Mouse (Mus musculus) heart, embryonic 16.5 days (tissue): ENCODE data around the gene Irgm2. TPM values are rescaled to one million over a fixed set of nuclear protein-coding genes. Genes with fewer than 3 reads are reported as not detected.
"Not testable (repeated sequence)": the region's sequence is repeated elsewhere in the genome, so short reads cannot be mapped to it uniquely, and the experiment has no call there.

Source experiments
- ATAC-seq: fragments of 200-750 bp; cut with Nextera tagmentation; replicated peaks from 2 replicates; pipeline ENCODE4 v1.8.0; 2017; ENCODE audit warnings: moderate number of reproducible peaks; ENCODE audit not compliant: insufficient read depth, low FRiP score; ENCODE audit errors: extremely low read depth
- H3K27ac ChIP-seq: fragments of 300-500 bp; sonication (generic); 2 replicates; pipeline ENCODE4 v1.5.1; 2014; ENCODE audit warnings: mild to moderate bottlenecking, low read length, control low read depth, moderate library complexity
- H3K27me3 ChIP-seq: fragments of 300-500 bp; sonication (generic); 2 replicates; pipeline ENCODE4 v1.6.1; 2014; ENCODE audit warnings: low read length, mixed read lengths; ENCODE audit not compliant: control insufficient read depth, insufficient read depth
- H3K36me3 ChIP-seq: fragments of 300-500 bp; sonication (generic); 2 replicates; pipeline ENCODE4 v1.6.1; 2014; ENCODE audit not compliant: control insufficient read depth, insufficient read depth
- H3K4me1 ChIP-seq: fragments of 300-500 bp; sonication (generic); 2 replicates; pipeline ENCODE4 v1.6.1; 2014; ENCODE audit warnings: low read length, mixed read lengths; ENCODE audit not compliant: control insufficient read depth, insufficient read depth
- H3K4me2 ChIP-seq: fragments of 300-500 bp; sonication (generic); 2 replicates; pipeline ENCODE4 v1.6.1; 2014; ENCODE audit warnings: low read depth, mild to moderate bottlenecking, control low read depth, low read length
- H3K4me3 ChIP-seq: fragments of 300-500 bp; sonication (generic); 2 replicates; pipeline ENCODE4 v1.5.1; 2014; ENCODE audit warnings: mild to moderate bottlenecking, control low read depth, low read length
- H3K9ac ChIP-seq: fragments of 300-500 bp; sonication (generic); 2 replicates; pipeline ENCODE4 v1.6.1; 2014; ENCODE audit warnings: low read length, control low read depth
- H3K9me3 ChIP-seq: fragments of 300-500 bp; sonication (generic); replicated peaks from 2 replicates; pipeline ENCODE4 v1.6.1; 2016; ENCODE audit warnings: low read length; ENCODE audit not compliant: control insufficient read depth
- WGBS: fragments of 180-500 bp; shearing (Covaris S2); extraction: QIAGEN DNeasy Blood & Tissue Kit; methylation state at CpG from one replicate; pipeline ENCODE4 v1.1.7; 2014; 5-methylcytosine and 5-hydroxymethylcytosine counted together
- polyA plus RNA-seq: library from polyadenylated mRNA; unstranded; fragments of >200 nt; fragmentation: Nextera tagmentation; extraction: Ambion mirVana; gene quantifications from 2 replicates; pipeline ENCODE4 v1.2.1, GENCODE M21; 2015

Gene Irgm2
- polyA plus RNA-seq, 1 experiment from 2014 or later: 6.4 TPM

DNA sequence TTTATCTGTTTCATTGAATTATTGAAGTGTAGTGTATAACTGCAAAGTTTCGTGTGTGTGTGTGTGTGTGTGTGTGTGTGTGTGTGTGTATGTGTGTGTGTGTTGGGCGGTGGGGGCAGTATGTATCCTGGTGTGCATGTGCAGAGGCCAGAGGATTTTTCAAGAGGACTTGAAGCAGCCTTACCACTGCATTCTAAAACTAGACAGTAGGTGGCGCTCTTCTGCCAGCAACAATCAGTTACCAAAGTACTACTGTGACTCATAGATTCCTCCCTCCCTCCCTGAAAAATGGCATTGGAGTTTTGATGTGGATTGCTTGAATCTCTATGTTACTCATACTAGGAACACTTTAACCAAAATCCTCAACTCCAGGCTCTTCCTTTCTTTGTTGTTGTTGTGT, 19.9 kb upstream of the Irgm2 start:
- no peaks in the 10 kb centered on the region for H3K9me3 ChIP-seq
- H3K4me3 ChIP-seq: no peak overlapping the region
- no peak overlapping the region for H3K9ac ChIP-seq
- H3K4me1 ChIP-seq: peaks cover 6% of the 10 kb centered on the region; the same call in 1 of the 2 replicates
- H3K27ac ChIP-seq: no peak overlapping the region
- no peak overlapping the region for H3K4me2 ChIP-seq
- no peak for ATAC-seq
- WGBS: 27% methylated on average over 3 of the region's 3 CpGs
- H3K27me3 ChIP-seq: no peaks in the 10 kb centered on the region
- peaks cover 31% of the 10 kb centered on the region for H3K36me3 ChIP-seq

DNA sequence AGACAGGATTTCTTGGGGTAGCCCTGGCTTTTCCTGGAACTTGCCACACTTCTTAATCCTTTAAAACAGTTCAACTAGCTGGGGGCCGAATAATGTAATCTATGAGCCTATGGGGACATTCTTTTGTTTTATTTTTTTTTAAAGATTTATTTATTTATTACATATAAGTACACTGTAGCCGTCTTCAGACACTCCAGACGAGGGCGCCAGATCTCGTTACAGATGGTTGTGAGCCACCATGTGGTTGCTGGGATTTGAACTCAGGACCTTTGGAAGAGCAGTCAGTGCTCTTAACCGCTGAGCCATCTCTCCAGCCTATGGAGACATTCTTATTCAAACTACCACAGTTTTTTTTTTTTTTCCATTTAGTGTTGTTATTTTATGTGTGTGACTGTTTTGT, 19.4 kb upstream of the Irgm2 start:
- H3K9me3 ChIP-seq, H3K4me2 ChIP-seq, H3K27me3 ChIP-seq, H3K4me1 ChIP-seq, H3K9ac ChIP-seq, H3K27ac ChIP-seq, ATAC-seq, H3K4me3 ChIP-seq: not testable (repeated sequence)
- peaks cover 28% of the 10 kb centered on the region for H3K36me3 ChIP-seq
- WGBS: 91% methylated on average over 6 of the region's 6 CpGs

DNA sequence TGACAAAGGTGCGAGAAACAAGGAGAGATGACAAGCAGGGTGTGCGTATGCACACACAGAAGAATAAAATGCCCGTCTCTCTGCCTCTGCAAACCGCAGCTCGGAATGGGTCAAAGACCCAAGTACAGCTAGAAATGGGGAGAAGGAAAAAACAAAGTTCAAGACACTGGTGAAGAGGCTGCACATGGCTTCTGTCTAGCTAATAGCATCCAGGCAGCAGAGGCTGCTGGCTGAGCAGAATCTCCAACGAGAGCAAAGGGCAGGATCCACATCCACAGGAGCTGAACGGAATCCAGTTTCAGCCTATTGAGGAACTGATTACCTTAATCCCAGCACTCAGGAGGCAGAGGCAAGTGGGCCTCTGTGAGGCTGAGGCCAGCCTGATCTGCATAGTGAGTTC, 18.7 kb upstream of the Irgm2 start:
- Histone ChIP-seq H3K9ac (no peak overlapping the region), H3K9me3 (no peaks in the 10 kb centered on the region), H3K4me3 (no peak overlapping the region), H3K36me3 (peaks cover 20% of the 10 kb centered on the region), H3K4me2 (no peak overlapping the region), H3K27me3 (no peaks in the 10 kb centered on the region), H3K27ac (0 out of 2 replicates have a peak overlapping the region, but pooled peaks have one; percentile 43), H3K4me1 (peaks cover 6% of the 10 kb centered on the region; the same call in 1 of the 2 replicates)
- WGBS: 85% methylated on average over 7 of the region's 7 CpGs
- no peak for ATAC-seq

DNA sequence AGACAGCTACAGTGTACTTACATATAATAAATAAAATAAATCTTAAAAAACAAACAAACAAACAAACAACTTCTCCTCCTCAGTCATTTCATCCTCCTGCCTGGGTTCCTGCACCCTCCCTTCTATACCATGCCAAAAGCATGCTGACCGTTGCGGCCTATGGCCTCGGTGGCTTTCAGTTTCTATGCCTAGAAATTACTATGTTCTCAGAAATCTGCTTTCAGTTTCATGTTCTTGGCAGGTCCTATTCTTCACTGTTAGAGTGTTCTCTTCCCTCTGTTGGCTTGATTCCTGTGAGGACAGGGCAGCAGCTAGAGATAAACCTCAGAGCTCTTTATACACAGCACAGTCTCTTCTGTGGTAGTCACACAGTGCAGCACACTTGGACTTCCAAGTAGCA, 15.8 kb upstream of the Irgm2 start:
- Histone ChIP-seq H3K4me2 (no peak overlapping the region), H3K27ac (peak overlapping the region; percentile 7; the same call in 1 of the 2 replicates), H3K4me1 (peaks cover 6% of the 10 kb centered on the region; the same call in 1 of the 2 replicates), H3K36me3 (peaks cover 4% of the 10 kb centered on the region; the same call in 1 of the 2 replicates), H3K27me3 (no peaks in the 10 kb centered on the region), H3K4me3 (no peak overlapping the region), H3K9me3 (no peaks in the 10 kb centered on the region), H3K9ac (no peak overlapping the region)
- ATAC-seq: no peak
- 97% methylated on average over 3 of the region's 3 CpGs for WGBS

DNA sequence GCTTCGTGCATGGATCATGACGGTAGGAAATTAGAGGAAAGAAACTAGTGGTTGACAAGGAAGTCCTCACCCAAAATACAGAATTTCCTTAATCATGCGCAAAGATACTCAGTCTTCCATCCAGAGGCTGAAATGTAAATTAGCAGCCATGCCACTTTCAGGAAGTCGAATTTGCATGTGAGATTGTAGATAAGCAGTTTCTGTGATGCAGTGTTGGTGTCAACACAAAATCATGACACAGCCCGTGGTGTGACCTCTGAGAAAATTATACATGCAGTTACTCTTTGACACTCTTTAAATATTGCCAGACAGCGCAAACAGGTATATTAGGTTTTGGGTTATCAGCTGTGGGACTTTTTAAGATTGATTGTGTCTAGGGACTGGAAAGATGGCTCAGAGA, 9.7 kb upstream of the Irgm2 start:
- H3K27me3 ChIP-seq: no peaks in the 10 kb centered on the region
- H3K27ac ChIP-seq: no peak overlapping the region
- no peaks in the 10 kb centered on the region for H3K9me3 ChIP-seq
- no peak overlapping the region for H3K9ac ChIP-seq
- no peak for ATAC-seq
- H3K36me3 ChIP-seq: no peaks in the 10 kb centered on the region
- 89% methylated on average over 6 of the region's 6 CpGs for WGBS
- H3K4me1 ChIP-seq: peaks cover 16% of the 10 kb centered on the region
- H3K4me2 ChIP-seq: no peak overlapping the region
- no peak overlapping the region for H3K4me3 ChIP-seq

DNA sequence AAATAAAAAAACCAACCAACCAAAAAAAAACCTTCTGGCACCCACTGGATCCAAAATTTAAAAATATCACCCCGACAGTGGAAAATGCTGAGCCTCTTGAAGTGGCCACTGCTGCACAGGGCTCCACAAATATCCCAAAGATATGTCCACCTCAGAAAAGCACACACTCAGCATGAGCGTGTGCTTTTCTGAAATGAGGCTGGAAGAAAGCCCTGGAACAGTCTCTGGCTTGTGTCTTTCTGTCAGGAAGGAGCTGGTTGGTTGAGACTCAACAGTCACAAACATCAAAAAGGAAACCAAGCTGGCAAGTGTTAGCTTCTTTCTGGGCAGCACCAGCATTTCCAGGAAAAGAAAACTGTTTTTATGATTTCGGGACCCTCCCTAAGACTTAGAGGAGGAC, 6.1 kb upstream of the Irgm2 start:
- Histone ChIP-seq H3K27ac (peak overlapping the region; percentile 75), H3K4me1 (peaks cover 19% of the 10 kb centered on the region), H3K9ac (no peak overlapping the region), H3K36me3 (no peaks in the 10 kb centered on the region), H3K4me3 (no peak overlapping the region), H3K27me3 (no peaks in the 10 kb centered on the region), H3K9me3 (no peaks in the 10 kb centered on the region), H3K4me2 (peak overlapping the region; percentile 22)
- peak; percentile 86; the same call in 1 of the 2 replicates for ATAC-seq
- WGBS: 36% methylated on average over 3 of the region's 3 CpGs

DNA sequence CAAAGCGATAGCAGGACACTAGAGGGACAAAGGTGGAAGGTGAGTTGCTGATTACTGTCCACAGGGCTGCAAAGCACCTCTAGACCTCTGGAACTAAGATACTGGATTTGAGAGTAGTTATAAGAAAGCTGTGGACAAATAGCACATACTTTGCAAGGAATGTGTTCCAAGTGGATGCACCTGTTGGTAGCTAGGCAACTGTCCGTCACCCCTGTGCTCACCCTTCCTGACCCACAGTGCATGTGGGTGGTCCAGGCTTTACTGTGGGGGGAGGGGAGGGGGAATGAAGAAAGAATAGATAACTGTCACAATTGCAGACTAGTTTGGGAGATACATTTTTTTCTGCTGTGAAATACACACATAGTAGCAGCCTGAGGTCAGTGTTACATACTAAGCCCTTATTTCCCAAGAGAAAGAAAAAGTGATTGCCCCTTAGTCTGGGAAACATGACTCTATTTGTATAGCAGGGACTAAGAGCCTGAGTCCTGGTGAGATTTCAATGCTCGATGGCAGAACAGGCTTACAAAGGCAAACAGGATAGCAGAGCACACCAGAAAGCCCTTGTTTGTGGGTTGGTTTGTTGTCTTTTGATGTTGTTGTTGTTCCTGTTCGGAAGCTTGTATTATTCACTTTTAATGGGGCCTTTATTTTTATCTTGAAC, 5.4 kb upstream of the Irgm2 start:
- ATAC-seq: peak; percentile 50; the same call in 1 of the 2 replicates
- Histone ChIP-seq H3K9ac (no peak overlapping the region), H3K27me3 (no peaks in the 10 kb centered on the region), H3K4me1 (peaks cover 19% of the 10 kb centered on the region), H3K27ac (peak overlapping the region; percentile 75), H3K4me3 (no peak overlapping the region), H3K9me3 (no peaks in the 10 kb centered on the region), H3K4me2 (peak overlapping the region; percentile 22), H3K36me3 (no peaks in the 10 kb centered on the region)
- 32% methylated on average over 4 of the region's 4 CpGs for WGBS

DNA sequence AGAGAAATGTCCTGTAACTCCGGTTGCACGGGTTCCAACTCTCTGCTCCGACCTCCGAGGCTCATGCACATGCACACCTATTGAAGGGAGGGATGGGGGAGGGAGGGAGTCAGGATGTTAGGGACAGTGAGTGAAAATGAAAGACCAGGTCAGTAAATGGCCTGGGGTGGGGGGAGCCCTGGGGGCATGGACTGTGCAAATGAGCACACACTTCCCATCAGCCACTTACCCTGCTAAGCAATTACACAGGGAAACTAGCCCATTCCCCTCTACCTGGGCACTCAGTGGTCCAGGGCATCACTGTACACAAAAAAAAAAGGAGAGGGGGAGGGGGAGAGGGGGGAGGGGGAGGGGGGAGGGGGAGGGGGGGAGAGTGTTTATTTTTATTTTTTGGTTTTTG, 755 bp upstream of the Irgm2 start:
- 83% methylated on average over 4 of the region's 4 CpGs for WGBS
- Histone ChIP-seq H3K4me3 (peak overlapping the region; percentile 80), H3K9ac (no peak overlapping the region), H3K27ac (no peak overlapping the region), H3K4me2 (peak overlapping the region; percentile 83), H3K27me3 (no peaks in the 10 kb centered on the region), H3K9me3 (no peaks in the 10 kb centered on the region), H3K36me3 (no peaks in the 10 kb centered on the region), H3K4me1 (peaks cover 9% of the 10 kb centered on the region)
- ATAC-seq: no peak

DNA sequence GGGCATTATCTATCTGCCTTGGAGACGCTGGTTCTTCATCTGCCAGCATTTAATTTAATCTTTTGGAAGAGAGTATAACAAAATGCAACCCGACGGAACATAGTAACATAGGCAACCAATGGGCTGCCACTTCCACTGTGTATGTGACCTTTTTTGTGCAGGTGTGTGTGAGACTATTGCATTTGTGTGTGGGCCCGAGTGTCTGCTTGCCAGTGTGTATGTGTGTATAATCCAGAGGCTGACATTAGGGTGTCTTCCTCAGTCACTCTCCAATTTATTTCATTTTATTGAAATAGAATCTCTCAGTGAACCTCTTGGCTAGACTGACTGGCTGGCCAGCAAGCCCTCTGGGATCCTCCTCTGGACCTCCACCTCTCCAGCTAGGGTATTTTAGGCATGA, 808 bp downstream of the Irgm2 start:
- ATAC-seq: no peak
- H3K4me2 ChIP-seq: peak overlapping the region; percentile 83
- H3K27ac ChIP-seq: no peak overlapping the region
- H3K27me3 ChIP-seq: no peaks in the 10 kb centered on the region
- H3K4me1 ChIP-seq: peaks cover 3% of the 10 kb centered on the region; the same call in 1 of the 2 replicates
- no peaks in the 10 kb centered on the region for H3K36me3 ChIP-seq
- no peaks in the 10 kb centered on the region for H3K9me3 ChIP-seq
- no peak overlapping the region; the same call in 1 of the 2 replicates for H3K9ac ChIP-seq
- 73% methylated on average over 4 of the region's 4 CpGs for WGBS
- peak overlapping the region; percentile 80 for H3K4me3 ChIP-seq
